Mouse (Mus musculus) hindbrain, embryonic 11.5 days (tissue): ENCODE results near the gene Gpr12. TPM values are rescaled to one million over a fixed set of nuclear protein-coding genes. Genes with fewer than 3 reads are reported as not detected.
A peak's percentile ranks its signal among the peaks of the same experiment; 100 is the strongest.
"Not testable (repeated sequence)": the region's sequence is repeated elsewhere in the genome, so short reads cannot be mapped to it uniquely, and the experiment has no call there.

Experiments
- ATAC-seq: fragments of 200-750 bp; cut with Nextera tagmentation; 2 replicates; pipeline ENCODE4 v1.8.0; 2017; ENCODE audit warnings: mild to moderate bottlenecking, moderate TSS enrichment, moderate library complexity; ENCODE audit not compliant: low FRiP score
- DNase-seq: peaks from one replicate; pipeline ENCODE4 v3.0.0-alpha.2; 2015; ENCODE audit warnings: low spot score
- H3K27ac ChIP-seq: fragments of 300-500 bp; sonication (generic); 2 replicates; pipeline ENCODE4 v1.5.1; 2014; ENCODE audit warnings: mild to moderate bottlenecking, low read depth, low read length
- H3K27me3 ChIP-seq: fragments of 300-500 bp; sonication (generic); 2 replicates; pipeline ENCODE4 v1.6.1; 2014; ENCODE audit warnings: mild to moderate bottlenecking, low read length, moderate library complexity, mixed read lengths; ENCODE audit not compliant: control insufficient read depth, insufficient read depth
- H3K36me3 ChIP-seq: fragments of 300-500 bp; sonication (generic); 2 replicates; pipeline ENCODE4 v1.6.1; 2014; ENCODE audit warnings: mild to moderate bottlenecking, low read length, moderate library complexity, mixed read lengths; ENCODE audit not compliant: control insufficient read depth, insufficient read depth
- H3K4me1 ChIP-seq: fragments of 300-500 bp; sonication (generic); replicated peaks from 2 replicates; pipeline ENCODE4 v1.6.1; 2014; ENCODE audit warnings: low read length, mixed read lengths; ENCODE audit not compliant: control insufficient read depth, insufficient read depth
- H3K4me2 ChIP-seq: fragments of 300-500 bp; sonication (generic); replicated peaks from 2 replicates; pipeline ENCODE4 v1.6.1; 2014; ENCODE audit warnings: mild to moderate bottlenecking, low read depth, low read length
- H3K4me3 ChIP-seq: fragments of 300-500 bp; sonication (generic); 2 replicates; pipeline ENCODE4 v1.5.1; 2014; ENCODE audit warnings: low read depth, low read length
- H3K9ac ChIP-seq: fragments of 300-500 bp; sonication (generic); 2 replicates; pipeline ENCODE4 v1.6.1; 2014; ENCODE audit warnings: low read depth, low read length
- H3K9me3 ChIP-seq: fragments of 300-500 bp; sonication (generic); 2 replicates; pipeline ENCODE4 v1.6.1; 2016; ENCODE audit warnings: low read length; ENCODE audit not compliant: control insufficient read depth
- WGBS: fragments of 180-500 bp; shearing (Covaris S2); extraction: QIAGEN DNeasy Blood & Tissue Kit; methylation state at CpG from one replicate; pipeline ENCODE4 v1.1.7; 2014; 5-methylcytosine and 5-hydroxymethylcytosine counted together
- polyA plus RNA-seq: library from polyadenylated mRNA; unstranded; fragments of >200 nt; fragmentation: Nextera tagmentation; extraction: Ambion mirVana; gene quantifications from 2 replicates; pipeline ENCODE4 v1.2.1, GENCODE M21; 2014

Gene Gpr12
- polyA plus RNA-seq, 1 experiment from 2014 or later, result 0.14 TPM

DNA sequence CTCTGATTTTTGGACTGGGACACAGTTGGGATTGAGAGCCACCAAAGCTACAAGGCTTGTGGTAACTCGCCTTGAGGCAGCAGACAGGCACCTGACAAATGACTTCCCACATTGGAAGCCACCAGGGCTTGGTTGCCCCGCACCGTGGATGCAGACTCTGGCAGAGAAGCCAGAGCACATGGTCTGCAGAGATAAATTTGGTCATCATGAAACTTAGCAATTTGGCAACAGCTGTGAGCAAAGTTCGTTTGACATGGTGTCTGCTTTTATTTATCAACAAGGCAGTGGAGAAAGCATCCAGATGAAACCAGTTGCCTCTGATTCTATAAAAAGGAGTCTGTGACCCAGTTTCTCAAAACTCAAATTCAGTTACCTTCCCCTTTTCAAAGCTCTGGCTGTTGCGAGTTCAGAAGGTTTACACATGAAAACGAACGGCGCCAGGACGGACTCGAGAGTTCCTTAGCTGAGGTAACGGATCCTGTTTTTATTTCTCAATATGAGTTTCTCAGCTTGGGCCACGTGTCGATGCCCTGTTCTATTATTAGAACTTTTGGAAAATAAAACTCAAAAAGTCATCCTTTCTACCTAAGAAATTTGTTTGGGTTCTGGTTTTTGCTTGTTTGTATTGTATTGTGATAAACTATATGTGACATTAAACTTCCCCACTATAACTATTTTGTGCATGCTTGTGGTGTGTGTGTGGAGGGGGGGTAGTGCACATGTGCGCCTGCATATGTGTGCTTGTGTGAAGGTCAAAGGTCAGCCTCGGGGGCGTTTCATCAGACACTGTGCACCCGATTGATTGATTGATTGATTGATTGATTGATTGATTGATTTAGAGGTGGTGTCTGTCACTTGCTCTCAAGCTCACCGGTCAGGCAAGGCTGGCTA lies 11.8 kb upstream of the Gpr12 start:
- Histone ChIP-seq H3K4me2 (no peak overlapping the region), H3K27me3 (peaks cover 3% of the 10 kb centered on the region), H3K27ac (no peak overlapping the region), H3K36me3 (no peaks in the 10 kb centered on the region), H3K9ac (no peak overlapping the region), H3K4me3 (no peak overlapping the region), H3K4me1 (no peaks in the 10 kb centered on the region), H3K9me3 (no peaks in the 10 kb centered on the region)
- WGBS, result 83% methylated on average over 18 of the region's 18 CpGs
- DNase-seq (no peak), ATAC-seq (no peak)

DNA sequence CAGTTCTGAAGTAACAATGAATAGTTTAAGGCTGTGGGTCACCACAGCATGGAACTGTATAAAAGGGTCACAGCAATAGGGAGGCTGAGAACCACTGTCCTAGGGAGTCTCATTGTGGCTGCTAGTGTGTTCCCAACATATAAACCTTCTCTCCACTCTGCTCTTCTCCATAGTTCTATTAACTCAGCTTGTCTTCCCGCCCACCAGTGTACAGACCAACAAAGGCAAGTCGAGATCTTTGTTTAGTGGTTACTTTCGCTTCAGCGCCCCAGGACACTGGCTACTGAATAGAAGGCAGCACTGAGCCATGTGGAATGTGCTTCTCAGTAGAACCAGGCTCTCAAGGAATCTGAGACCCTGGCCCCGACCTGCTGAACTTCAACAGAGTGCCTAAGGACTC lies 7.5 kb upstream of the Gpr12 start:
- ATAC-seq (peak; percentile 88), DNase-seq (peak; percentile 74)
- H3K27ac ChIP-seq, result no peak overlapping the region
- H3K9me3 ChIP-seq, result no peaks in the 10 kb centered on the region
- 12% methylated on average over 5 of the region's 5 CpGs for WGBS
- H3K9ac ChIP-seq, result no peak overlapping the region
- H3K4me3 ChIP-seq, result no peak overlapping the region
- no peaks in the 10 kb centered on the region for H3K4me1 ChIP-seq
- no peak overlapping the region for H3K4me2 ChIP-seq
- H3K36me3 ChIP-seq, result no peaks in the 10 kb centered on the region
- H3K27me3 ChIP-seq, result peaks cover 28% of the 10 kb centered on the region

DNA sequence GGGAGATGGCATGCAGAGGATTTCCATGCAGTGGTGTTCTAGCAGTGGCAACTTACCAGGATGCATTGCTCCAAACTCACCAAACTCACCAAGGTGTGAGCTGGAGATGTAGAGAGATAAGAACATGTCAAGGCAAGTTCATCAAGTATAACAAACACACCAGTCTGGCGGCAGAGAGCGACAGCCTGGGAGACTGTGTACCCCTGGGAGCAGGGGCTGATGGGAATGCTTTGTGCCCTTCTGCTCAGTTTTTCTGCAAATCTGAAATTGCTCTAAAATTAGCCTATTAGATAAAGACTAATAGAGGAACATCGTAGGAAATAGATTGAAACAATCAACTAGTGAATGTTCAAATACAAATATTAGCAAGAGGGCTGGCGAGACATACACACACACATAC lies 6.6 kb upstream of the Gpr12 start:
- Histone ChIP-seq H3K27ac (no peak overlapping the region), H3K27me3 (peaks cover 32% of the 10 kb centered on the region), H3K9ac (no peak overlapping the region), H3K4me2 (no peak overlapping the region), H3K4me1 (no peaks in the 10 kb centered on the region), H3K36me3 (no peaks in the 10 kb centered on the region), H3K4me3 (no peak overlapping the region), H3K9me3 (no peaks in the 10 kb centered on the region)
- WGBS, result 81% methylated on average over 4 of the region's 4 CpGs
- ATAC-seq (no peak), DNase-seq (no peak)

DNA sequence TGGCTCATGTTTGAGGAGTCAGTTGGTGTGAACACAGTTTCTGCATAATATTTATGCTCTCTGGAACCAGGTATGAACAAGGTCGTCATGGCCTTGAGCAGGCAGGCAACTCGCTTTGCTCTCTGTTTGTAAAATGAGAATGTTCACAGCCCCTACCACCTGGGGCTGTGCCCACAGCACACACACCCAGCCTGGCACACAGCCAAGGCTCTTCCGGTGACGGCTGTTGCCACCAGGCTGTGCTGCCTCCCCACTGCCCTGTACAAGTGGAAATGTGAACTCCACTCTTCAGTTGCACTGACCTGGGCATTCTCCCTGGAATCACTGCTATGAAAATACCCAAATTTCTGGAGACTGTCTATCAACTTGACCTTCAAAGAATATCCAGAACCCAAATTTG lies 5.9 kb upstream of the Gpr12 start:
- DNase-seq, result no peak
- Histone ChIP-seq H3K9ac (no peak overlapping the region), H3K27ac (no peak overlapping the region), H3K4me1 (no peaks in the 10 kb centered on the region), H3K36me3 (no peaks in the 10 kb centered on the region), H3K4me3 (no peak overlapping the region), H3K27me3 (peaks cover 36% of the 10 kb centered on the region), H3K4me2 (no peak overlapping the region), H3K9me3 (no peaks in the 10 kb centered on the region)
- 84% methylated on average over 4 of the region's 4 CpGs for WGBS
- no peak for ATAC-seq

DNA sequence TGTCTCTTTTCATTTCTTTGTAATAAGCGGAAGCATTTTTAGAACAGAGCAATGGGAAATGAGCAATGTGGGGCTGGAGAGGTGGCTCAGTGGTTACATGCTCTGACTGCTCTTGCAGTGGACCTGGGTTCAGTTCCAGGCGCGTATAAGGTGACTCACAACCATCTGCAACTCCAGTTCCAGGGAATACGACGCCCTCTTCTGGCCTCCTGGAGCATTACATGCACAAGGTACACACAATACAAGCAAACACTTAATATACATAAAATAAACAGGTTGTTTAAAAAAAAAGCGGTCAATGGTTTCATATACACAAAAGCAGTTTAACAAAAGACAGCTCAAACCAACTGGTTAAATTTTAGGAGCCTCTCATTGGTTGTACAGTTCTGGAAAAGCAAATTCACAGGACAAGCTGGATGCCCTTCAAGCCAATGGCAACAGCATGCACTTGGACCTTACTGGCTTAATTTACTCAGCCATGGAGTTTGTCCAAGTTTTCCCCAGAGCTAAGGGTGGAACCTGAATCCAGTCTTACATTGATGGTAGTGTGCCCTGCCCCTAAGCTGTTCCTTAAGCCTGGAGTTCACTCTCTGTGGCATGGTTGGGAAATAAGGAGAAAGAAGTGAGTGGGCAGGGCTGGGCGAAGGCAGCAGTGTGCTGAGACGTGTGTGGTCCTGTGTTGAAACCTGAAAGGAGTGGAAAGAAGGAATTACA lies 1.5 kb upstream of the Gpr12 start:
- no peak for DNase-seq
- 71% methylated on average over 8 of the region's 8 CpGs for WGBS
- no peak for ATAC-seq
- H3K4me3 ChIP-seq, result no peak overlapping the region
- no peaks in the 10 kb centered on the region; the same call in 1 of the 2 replicates for H3K4me1 ChIP-seq
- H3K36me3 ChIP-seq, result no peaks in the 10 kb centered on the region
- H3K4me2 ChIP-seq, result no peak overlapping the region
- no peaks in the 10 kb centered on the region for H3K9me3 ChIP-seq
- H3K27ac ChIP-seq, result no peak overlapping the region
- no peak overlapping the region for H3K9ac ChIP-seq
- peaks cover 63% of the 10 kb centered on the region for H3K27me3 ChIP-seq

DNA sequence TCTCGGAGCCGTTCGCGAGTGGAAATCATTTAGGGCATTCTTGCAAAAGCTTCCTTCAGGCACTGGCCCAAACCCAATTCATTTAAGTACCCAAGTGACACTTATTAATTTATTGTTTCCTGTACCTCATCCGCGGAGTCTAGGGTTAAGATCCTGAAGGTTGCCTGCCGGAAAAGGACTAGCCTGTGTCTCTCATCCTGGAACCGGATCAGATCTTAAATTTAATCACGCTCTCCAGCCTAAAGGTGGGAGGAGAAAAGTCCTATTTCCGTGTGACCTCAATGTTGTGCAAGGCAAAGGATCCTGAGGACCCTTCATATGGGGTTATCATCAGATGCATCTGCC lies 240 bp upstream of the Gpr12 start:
- no peak overlapping the region for H3K9ac ChIP-seq
- ATAC-seq, result no peak; the same call in 1 of the 2 replicates
- H3K4me3 ChIP-seq, result peak overlapping the region; percentile 44
- no peaks in the 10 kb centered on the region; the same call in 1 of the 2 replicates for H3K4me1 ChIP-seq
- H3K27me3 ChIP-seq, result peaks cover 54% of the 10 kb centered on the region
- DNase-seq, result no peak
- no peak overlapping the region for H3K27ac ChIP-seq
- 19% methylated on average over 10 of the region's 10 CpGs for WGBS
- H3K36me3 ChIP-seq, result no peaks in the 10 kb centered on the region
- H3K4me2 ChIP-seq, result peak overlapping the region; percentile 91
- H3K9me3 ChIP-seq, result no peaks in the 10 kb centered on the region

DNA sequence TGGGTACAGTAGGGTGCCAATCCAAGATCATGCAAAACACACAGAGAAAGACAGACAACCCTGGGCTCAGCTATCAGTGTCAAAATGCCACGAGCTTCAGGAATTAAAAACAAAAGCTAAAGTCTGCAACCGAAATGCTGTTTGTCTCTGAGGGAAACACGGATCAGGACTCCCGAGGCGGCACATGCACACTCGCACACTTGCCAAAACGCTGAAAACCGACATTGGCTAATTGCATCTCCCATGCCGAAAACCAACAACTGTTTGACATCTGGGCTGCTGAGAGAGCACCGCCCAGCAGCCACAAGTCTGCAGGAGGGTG lies 922 bp downstream of the Gpr12 start:
- Histone ChIP-seq H3K4me2 (peak overlapping the region; percentile 91), H3K36me3 (no peaks in the 10 kb centered on the region), H3K27ac (no peak overlapping the region), H3K9me3 (no peaks in the 10 kb centered on the region), H3K9ac (no peak overlapping the region; the same call in 1 of the 2 replicates), H3K4me3 (peak overlapping the region; percentile 44), H3K4me1 (no peaks in the 10 kb centered on the region; the same call in 1 of the 2 replicates), H3K27me3 (peaks cover 50% of the 10 kb centered on the region)
- ATAC-seq, result no peak; the same call in 1 of the 2 replicates
- 11% methylated on average over 10 of the region's 10 CpGs for WGBS
- DNase-seq, result peak; percentile 17

DNA sequence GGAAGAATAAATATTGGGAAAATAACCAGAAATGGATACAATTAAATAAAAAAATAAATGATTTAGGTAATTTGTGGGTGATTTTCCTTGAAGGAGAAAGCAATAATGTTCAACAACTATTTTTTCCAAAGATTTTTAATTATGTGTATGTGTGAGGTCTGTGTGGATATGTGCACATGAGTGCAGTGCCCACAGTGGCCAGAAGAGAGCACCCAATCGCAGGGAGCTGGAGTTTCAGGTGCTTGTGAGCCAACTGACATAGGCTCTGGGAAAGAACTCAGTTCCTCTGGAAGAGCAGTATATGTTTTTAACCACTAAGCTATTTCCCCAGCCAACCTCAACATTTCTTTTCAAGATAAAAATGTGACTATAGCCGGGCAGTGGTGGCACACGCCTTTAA lies 8.4 kb downstream of the Gpr12 start:
- Histone ChIP-seq H3K36me3 (no peaks in the 10 kb centered on the region), H3K4me2 (no peak overlapping the region), H3K27ac (no peak overlapping the region), H3K9me3 (no peaks in the 10 kb centered on the region), H3K4me1 (no peaks in the 10 kb centered on the region), H3K27me3 (no peaks in the 10 kb centered on the region; the same call in 1 of the 2 replicates), H3K9ac (no peak overlapping the region), H3K4me3 (no peak overlapping the region)
- no peak for DNase-seq
- no peak for ATAC-seq
- WGBS, result 84% methylated on average over 3 of the region's 3 CpGs

DNA sequence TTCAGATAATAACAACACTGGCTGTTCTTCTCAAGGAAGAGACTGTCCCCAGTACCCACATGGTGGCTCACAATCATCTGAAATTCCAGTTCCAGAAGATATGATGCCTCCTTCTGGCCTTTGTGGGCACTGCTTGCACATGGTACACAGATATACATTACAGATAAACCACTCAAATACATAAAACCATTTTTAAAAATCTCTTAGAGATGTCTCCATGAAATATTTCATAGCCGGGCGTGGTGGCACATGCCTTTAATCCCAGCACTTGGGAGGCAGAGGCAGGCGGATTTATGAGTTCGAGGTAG lies 12.3 kb downstream of the Gpr12 start:
- H3K4me3 ChIP-seq, H3K36me3 ChIP-seq, H3K27ac ChIP-seq, H3K4me1 ChIP-seq, ATAC-seq, H3K9me3 ChIP-seq, DNase-seq, H3K27me3 ChIP-seq, H3K4me2 ChIP-seq, H3K9ac ChIP-seq: not testable (repeated sequence)
- WGBS, result 95% methylated on average over 4 of the region's 4 CpGs
